Mouse (Mus musculus) forebrain, embryonic 11.5 days (tissue): Measurements from ENCODE around the gene Gm3327. TPM values are rescaled to one million over a fixed set of nuclear protein-coding genes. Genes with fewer than 3 reads are reported as not detected.

Experiments
- polyA plus RNA-seq: library from polyadenylated mRNA; unstranded; fragments of >200 nt; fragmentation: Nextera tagmentation; extraction: Ambion mirVana; gene quantifications from 2 replicates; pipeline ENCODE4 v1.2.1, GENCODE M21; 2014

Gene Gm3327
- polyA plus RNA-seq, 1 experiment from 2014 or later, result not detected

Other genes starting within 250 kb of the Gm3327 start
- gene Ear1, start 248.3 kb upstream of the Gm3327 start, polyA plus RNA-seq, result not detected in 2 replicates
- gene Ear10, start 200.3 kb upstream of the Gm3327 start, polyA plus RNA-seq, result not detected in 2 replicates
- gene Gm8113, start 198.5 kb upstream of the Gm3327 start, polyA plus RNA-seq, result 3.9 and 5.6 TPM in 2 replicates
- not detected in 2 replicates for gene Ang5, start 166.8 kb upstream of the Gm3327 start, polyA plus RNA-seq
- gene Ang6, start 121.6 kb upstream of the Gm3327 start, polyA plus RNA-seq, result not detected in 2 replicates
- gene Ear2, start 21.2 kb upstream of the Gm3327 start, polyA plus RNA-seq, result not detected in 2 replicates
- gene Gm8212, start 73.8 kb downstream of the Gm3327 start, polyA plus RNA-seq, result not detected in 2 replicates
- not detected in 2 replicates for gene 4930503E14Rik, start 89.4 kb downstream of the Gm3327 start, polyA plus RNA-seq
- not detected in 2 replicates for gene Gm8220, start 161.7 kb downstream of the Gm3327 start, polyA plus RNA-seq
- not detected in 2 replicates for gene Gm5930, start 214.7 kb downstream of the Gm3327 start, polyA plus RNA-seq
- gene Gm8229, start 241.5 kb downstream of the Gm3327 start, polyA plus RNA-seq, result not detected in 2 replicates